Mouse (Mus musculus) liver, embryonic 14.5 days (tissue): ENCODE measurements around the gene Ntm. TPM values are rescaled to one million over a fixed set of nuclear protein-coding genes. Genes with fewer than 3 reads are reported as not detected.

Experiments
- ATAC-seq: fragments of 200-750 bp; cut with Nextera tagmentation; 2 replicates; pipeline ENCODE4 v1.8.0; 2017; ENCODE audit warnings: moderate number of reproducible peaks, mild to moderate bottlenecking, moderate library complexity; ENCODE audit not compliant: insufficient read depth
- DNase-seq, 3 experiments: peaks; one replicate each; pipeline ENCODE4 v3.0.0-alpha.2; 2012 to 2013; ENCODE audit warnings: low read depth in 3 of 3, low spot score in 3 of 3
- H3K27ac ChIP-seq: fragments of 300-500 bp; sonication (generic); 2 replicates; pipeline ENCODE4 v1.5.1; 2014; ENCODE audit warnings: moderate library complexity, mild to moderate bottlenecking, control low read depth, inconsistent platforms
- H3K27me3 ChIP-seq: fragments of 300-500 bp; sonication (generic); 2 replicates; pipeline ENCODE4 v1.6.1; 2014; ENCODE audit warnings: mild to moderate bottlenecking, low read length, moderate library complexity; ENCODE audit not compliant: control insufficient read depth, insufficient read depth
- H3K36me3 ChIP-seq: fragments of 300-500 bp; sonication (generic); replicated peaks from 2 replicates; pipeline ENCODE4 v1.6.1; 2014; ENCODE audit warnings: low read depth; ENCODE audit not compliant: control insufficient read depth, insufficient read depth
- H3K4me1 ChIP-seq, 2 experiments: fragments of 200-500 bp in 1 of 2; fragments of 300-500 bp in 1 of 2; sonication (generic) in 1 of 2; replicated peaks; 2 replicates each; pipeline ENCODE4 v1.6.1; 2012 to 2014; ENCODE audit warnings: antibody characterized with exemption in 1 of 2, inconsistent platforms in 1 of 2, low read length in 1 of 2; ENCODE audit not compliant: control insufficient read depth in 2 of 2, insufficient read depth in 2 of 2
- H3K4me2 ChIP-seq: fragments of 300-500 bp; sonication (generic); 2 replicates; pipeline ENCODE4 v1.6.1; 2014; ENCODE audit warnings: low read depth, mild to moderate bottlenecking, control low read depth, moderate library complexity
- H3K4me3 ChIP-seq, 2 experiments: fragments of 200-500 bp in 1 of 2; fragments of 300-500 bp in 1 of 2; sonication (generic) in 1 of 2; 2 replicates each; pipeline ENCODE4 v1.5.1; 2012 to 2014; ENCODE audit warnings: low read depth in 2 of 2, low read length in 2 of 2, mild to moderate bottlenecking in 2 of 2, control low read depth in 1 of 2, inconsistent platforms in 1 of 2, moderate library complexity in 1 of 2; ENCODE audit not compliant: insufficient read depth in 1 of 2
- H3K9ac ChIP-seq: fragments of 300-500 bp; sonication (generic); replicated peaks from 2 replicates; pipeline ENCODE4 v1.6.1; 2014; ENCODE audit warnings: mild to moderate bottlenecking, control low read depth, moderate library complexity
- H3K9me3 ChIP-seq: fragments of 300-500 bp; sonication (generic); 2 replicates; pipeline ENCODE4 v1.6.1; 2016; ENCODE audit warnings: low read length, mixed read lengths; ENCODE audit not compliant: control insufficient read depth
- CTCF ChIP-seq: IDR thresholded peaks from 2 replicates; pipeline ENCODE4 v1.5.1; 2016; ENCODE audit warnings: antibody characterized with exemption, low read depth, control low read depth
- EP300 ChIP-seq: IDR thresholded peaks from 2 replicates; pipeline ENCODE4 v1.6.1; 2016; ENCODE audit warnings: antibody characterized with exemption, low read depth
- WGBS: fragments of 180-500 bp; shearing (Covaris S2); extraction: QIAGEN DNeasy Blood & Tissue Kit; methylation state at CpG from one replicate; pipeline ENCODE4 v1.1.7; 2014; ENCODE audit not compliant: insufficient replicate concordance; 5-methylcytosine and 5-hydroxymethylcytosine counted together
- polyA plus RNA-seq, 2 experiments: library from polyadenylated mRNA; depleted of rRNA in 1 of 2; stranded (reverse) in 1 of 2; unstranded in 1 of 2; fragments of >200 nt; fragmentation: Nextera tagmentation in 1 of 2; extraction: Ambion mirVana in 1 of 2; gene quantifications; 2 replicates each; pipeline versions ENCODE4 v1.2.1 to v1.2.3; 2012 to 2014

Gene Ntm
- polyA plus RNA-seq, 2 experiments = 0.21 to 0.30 TPM

DNA sequence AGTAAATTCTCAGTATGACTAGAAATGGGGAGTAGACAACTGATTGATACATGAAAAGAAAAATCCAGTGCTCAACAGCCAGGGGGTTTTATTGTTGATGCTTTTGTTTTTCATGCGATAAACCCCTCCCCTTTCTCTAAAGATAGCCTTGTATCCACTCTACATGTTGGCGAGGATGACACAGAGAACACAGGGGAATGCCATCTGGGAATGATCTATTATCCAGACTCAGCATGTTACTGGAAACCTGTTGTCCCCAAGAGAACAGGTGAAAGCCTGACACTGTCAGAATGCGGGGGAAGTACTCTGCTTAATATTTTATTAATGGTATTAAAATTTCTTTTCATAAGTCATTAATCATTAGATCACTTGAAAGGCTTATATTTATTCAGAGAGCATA, 690.1 kb downstream of the Ntm start:
- H3K36me3 ChIP-seq = no peaks in the 10 kb centered on the region
- H3K27ac ChIP-seq = no peak overlapping the region
- no peak overlapping the region for H3K4me2 ChIP-seq
- no peak for TF ChIP-seq EP300
- no peak overlapping the region for H3K4me3 ChIP-seq
- ATAC-seq (no peak), DNase-seq (no peak)
- H3K9me3 ChIP-seq = no peaks in the 10 kb centered on the region
- no peak overlapping the region for H3K9ac ChIP-seq
- H3K4me1 ChIP-seq = no peaks in the 10 kb centered on the region
- H3K27me3 ChIP-seq = no peaks in the 10 kb centered on the region
- WGBS = 57% methylated on average over 3 of the region's 3 CpGs

GRCm38 (mm10) chr9:29269988-29270387, 693.0 kb downstream of the Ntm start:
- WGBS = 62% methylated on average over 6 of the region's 6 CpGs
- Histone ChIP-seq H3K4me1 (no peaks in the 10 kb centered on the region), H3K4me2 (no peak overlapping the region), H3K4me3 (no peak overlapping the region), H3K9me3 (no peaks in the 10 kb centered on the region), H3K27ac (no peak overlapping the region), H3K9ac (no peak overlapping the region), H3K27me3 (no peaks in the 10 kb centered on the region), H3K36me3 (no peaks in the 10 kb centered on the region)
- DNase-seq = no peak
- no peak for ATAC-seq
- TF ChIP-seq EP300 (no peak), CTCF (no peak)

GRCm38 (mm10) chr9:29269277-29269646, 693.7 kb downstream of the Ntm start:
- WGBS = 64% methylated on average over 2 of the region's 2 CpGs
- no peak overlapping the region for H3K4me2 ChIP-seq
- no peak overlapping the region for H3K9ac ChIP-seq
- no peaks in the 10 kb centered on the region for H3K36me3 ChIP-seq
- ATAC-seq (no peak), DNase-seq (no peak)
- no peak overlapping the region for H3K27ac ChIP-seq
- TF ChIP-seq CTCF = no peak
- TF ChIP-seq EP300 = no peak
- H3K27me3 ChIP-seq = no peaks in the 10 kb centered on the region
- H3K9me3 ChIP-seq = no peaks in the 10 kb centered on the region
- no peaks in the 10 kb centered on the region for H3K4me1 ChIP-seq
- no peak overlapping the region for H3K4me3 ChIP-seq

GRCm38 (mm10) chr9:29268583-29269276, 694.2 kb downstream of the Ntm start:
- DNase-seq (no peak), ATAC-seq (no peak)
- WGBS = 56% methylated on average over 10 of the region's 10 CpGs
- TF ChIP-seq CTCF (no peak), EP300 (no peak)
- Histone ChIP-seq H3K27me3 (no peaks in the 10 kb centered on the region), H3K36me3 (no peaks in the 10 kb centered on the region), H3K27ac (no peak overlapping the region), H3K9me3 (no peaks in the 10 kb centered on the region), H3K4me3 (no peak overlapping the region), H3K9ac (no peak overlapping the region), H3K4me2 (no peak overlapping the region), H3K4me1 (no peaks in the 10 kb centered on the region)

GRCm38 (mm10) chr9:29267663-29268062, 695.3 kb downstream of the Ntm start:
- DNase-seq (no peak), ATAC-seq (no peak)
- Histone ChIP-seq H3K36me3 (no peaks in the 10 kb centered on the region), H3K9me3 (no peaks in the 10 kb centered on the region), H3K4me1 (no peaks in the 10 kb centered on the region), H3K9ac (no peak overlapping the region), H3K4me3 (no peak overlapping the region), H3K27ac (no peak overlapping the region), H3K4me2 (no peak overlapping the region), H3K27me3 (no peaks in the 10 kb centered on the region)
- no peak for TF ChIP-seq CTCF
- TF ChIP-seq EP300 = no peak
- 42% methylated on average over 3 of the region's 3 CpGs for WGBS
